Mouse (Mus musculus): ENCODE results near the gene Ugcg.

DNA sequence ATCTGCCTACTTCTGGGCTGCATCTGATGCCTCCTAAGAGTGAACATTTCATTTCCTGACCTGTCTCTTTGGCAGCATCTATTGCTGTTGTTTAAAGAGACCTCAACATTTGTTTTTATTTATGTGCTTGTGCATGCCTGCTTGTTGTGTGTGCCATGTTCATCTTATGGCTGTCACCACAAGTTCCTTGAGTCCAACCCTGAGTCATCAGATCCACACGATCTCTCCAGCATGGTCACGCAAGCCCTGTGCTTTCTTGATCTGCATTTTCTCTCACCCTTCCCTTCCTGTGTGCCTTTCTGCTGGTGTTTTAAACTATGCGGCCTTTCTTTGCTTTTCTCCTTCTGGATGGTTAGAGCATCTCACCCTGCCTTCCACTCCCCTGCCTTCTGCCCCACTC lies 11.6 kb downstream of the Ugcg start:
- TF ChIP-seq CTCF (IDR thresholded peaks at IDR 0.05; ENCODE audit: control insufficient read depth, insufficient read depth, insufficient replicate concordance, low read depth, low read length) (no peak), POLR2A (IDR thresholded peaks at IDR 0.05; ENCODE audit: control insufficient read depth, low read depth, low read length) (no peak)
